Mouse (Mus musculus): ENCODE results near the gene Zfp992.
"Not testable (repeated sequence)": the region's sequence is repeated elsewhere in the genome, so short reads cannot be mapped to it uniquely, and the experiment has no call there.

Gene Zfp992

DNA sequence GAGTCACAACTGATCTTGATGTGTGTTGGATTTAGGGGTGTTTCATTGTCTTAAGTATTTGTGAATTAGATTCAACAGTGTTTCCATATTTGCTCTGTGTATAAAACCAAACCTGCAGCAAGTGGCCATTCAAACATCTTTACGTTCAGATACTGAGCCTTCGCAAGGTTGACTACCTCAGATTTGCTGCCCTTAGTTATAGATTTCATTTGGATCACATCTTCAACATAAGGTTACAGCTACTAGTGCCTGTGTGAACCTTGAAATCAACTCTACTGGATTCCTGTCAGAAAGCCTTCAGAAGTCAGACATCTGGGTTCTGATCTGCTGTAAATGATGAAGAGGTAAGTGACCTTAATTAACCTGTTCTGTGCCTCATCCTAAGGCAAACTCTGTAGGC is 27.4 kb downstream of the Zfp992 start:
- not testable (repeated sequence) for DNase-seq

GRCm38 (mm10) chr4:146476959-146477358 is 28.1 kb downstream of the Zfp992 start:
- not testable (repeated sequence) for DNase-seq

DNA sequence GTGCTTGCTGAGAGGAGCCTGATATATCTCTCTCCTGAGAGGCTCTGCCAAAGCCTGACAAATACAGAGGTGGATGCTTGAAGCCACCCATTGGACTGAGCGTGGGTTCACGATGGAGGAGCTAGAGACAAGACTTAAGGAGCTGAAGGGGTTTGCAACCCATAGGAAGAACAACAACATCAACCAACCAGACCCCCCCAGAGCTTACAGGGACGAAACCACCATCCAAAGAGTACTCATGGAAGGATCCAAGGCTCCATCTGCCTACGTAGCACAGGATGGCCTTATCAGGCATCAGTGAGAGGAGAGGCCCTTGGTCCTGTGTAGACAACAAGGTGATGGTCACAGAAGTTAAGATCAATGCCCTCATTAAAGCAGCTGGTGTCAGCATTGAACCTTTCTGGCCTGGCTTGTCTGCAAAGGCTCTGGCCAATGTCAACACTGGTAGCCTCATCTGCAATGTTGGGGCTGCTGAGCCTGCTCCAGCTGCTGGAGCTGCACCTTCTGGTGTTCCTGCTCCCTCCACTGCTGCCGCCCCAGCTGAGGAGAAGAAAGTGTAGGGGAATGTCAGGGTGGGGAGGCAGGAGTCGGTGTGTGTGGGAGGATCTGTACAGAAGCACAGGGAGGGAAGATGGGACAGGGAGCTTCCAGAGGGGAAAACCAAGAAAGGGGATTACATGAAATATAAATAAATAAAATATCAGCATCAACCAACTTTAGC is 31.7 kb downstream of the Zfp992 start:
- not testable (repeated sequence) for DNase-seq

- DNase-seq, result not testable (repeated sequence)
Measured at GRCm38 (mm10) chr4:146482546-146482945, 33.7 kb downstream of the Zfp992 start.

DNA sequence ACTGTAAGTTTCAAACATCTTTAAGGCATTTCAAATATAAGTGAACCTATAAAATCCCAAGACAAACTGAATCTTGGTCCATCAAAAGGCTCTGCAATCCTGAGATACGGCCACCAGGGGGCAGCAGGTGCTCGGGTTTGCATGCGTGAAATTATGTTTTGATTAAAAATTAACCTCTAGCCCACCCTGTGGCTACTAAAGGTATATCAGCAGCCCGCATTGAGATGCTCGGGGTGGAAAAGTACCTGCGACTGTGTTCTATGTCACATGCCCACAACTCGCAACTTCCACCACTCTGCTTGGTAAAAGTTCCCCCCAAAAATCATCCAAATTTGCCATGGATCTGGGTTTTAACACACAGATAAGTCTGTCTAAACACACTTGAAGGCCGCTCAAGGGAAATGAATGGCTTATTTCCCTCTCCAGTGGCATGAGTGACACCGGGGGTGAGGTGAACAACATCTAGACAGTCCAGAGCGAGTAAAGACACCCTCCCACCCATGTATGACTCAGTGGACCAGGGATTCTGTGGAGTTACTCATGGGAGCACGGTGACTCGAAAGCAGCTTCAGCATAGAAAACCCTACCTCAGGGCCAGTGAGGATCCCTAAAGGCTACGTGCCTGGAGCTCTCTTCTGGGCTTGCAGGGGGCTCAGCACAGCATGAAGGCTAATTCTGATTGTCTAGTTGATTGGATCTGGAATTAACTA is 34.9 kb downstream of the Zfp992 start:
- DNase-seq, result not testable (repeated sequence)

GRCm38 (mm10) chr4:146484676-146485075 is 35.9 kb downstream of the Zfp992 start:
- DNase-seq, result not testable (repeated sequence)

DNA sequence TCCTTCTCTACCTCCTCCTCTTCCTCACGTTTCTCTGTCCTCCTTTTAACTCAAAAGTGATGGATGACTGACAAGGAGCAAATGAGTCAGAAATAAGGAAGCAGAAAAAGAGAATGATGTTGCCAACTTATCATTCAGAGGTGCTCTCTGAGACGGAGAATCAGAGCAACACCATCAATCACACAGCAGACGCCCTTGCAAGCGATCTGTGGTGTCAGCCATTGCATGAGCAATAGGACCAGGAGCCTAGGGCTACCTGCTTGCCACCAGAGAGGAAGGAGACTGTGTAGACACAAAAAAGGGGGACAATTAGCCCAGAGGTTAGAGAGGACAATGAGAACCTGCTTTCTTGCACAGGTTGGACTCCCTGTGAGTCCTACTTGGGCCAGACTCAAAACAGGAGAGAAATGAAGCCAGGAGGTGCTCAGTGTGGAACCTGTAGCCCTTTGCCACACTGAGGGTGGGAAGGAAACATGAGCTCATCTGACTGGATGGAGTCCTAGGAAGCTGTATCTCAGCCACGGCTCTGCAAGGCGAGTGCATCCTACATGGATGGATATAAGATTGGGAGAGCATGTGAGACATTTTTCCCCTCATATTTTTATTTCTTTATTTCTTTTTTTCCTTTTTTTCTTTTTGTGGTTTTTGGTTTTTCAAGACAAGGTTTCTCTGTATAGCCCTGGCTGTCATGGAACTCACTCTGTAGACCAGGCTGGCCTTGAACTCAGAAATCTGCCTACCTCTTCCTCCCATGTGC is 36.5 kb downstream of the Zfp992 start:
- DNase-seq, result not testable (repeated sequence)

DNA sequence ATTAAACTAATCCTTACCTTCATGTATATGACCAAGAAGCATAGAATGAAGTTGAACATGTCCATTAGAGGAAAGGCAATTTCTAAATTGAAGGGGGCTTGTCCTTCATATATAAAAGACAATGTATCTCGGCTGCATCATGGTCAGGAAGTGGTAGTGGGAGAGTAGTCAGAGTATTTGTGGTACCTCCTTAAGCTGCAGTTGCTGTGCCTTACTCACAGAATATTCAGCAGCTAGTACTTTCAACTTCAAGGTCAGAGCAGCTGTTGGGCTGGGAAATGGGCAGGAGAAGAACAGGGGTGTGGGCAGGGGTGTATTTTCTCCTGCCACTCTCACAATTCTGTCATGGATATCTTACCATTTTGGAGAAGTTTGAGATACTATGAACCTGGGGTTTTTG is 37.9 kb downstream of the Zfp992 start:
- DNase-seq, result not testable (repeated sequence)

DNA sequence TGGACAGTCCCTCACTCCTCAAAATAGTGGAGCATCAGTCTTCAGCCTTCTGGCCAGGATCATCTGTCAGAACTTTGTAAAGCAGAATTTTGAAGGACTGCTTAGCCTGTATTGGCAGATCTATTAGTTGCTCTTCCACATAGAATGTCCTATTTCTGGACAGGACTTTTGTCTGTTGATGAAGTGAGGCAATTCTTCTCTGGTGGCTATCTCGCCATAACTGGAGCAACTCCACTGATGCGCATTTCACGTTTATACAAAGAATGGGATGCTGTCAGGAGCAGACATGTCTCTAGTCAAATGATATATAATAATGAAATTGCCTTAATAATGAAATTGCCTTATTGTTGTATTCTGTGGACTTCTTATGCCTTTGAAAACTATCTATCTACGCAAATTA is 40.4 kb downstream of the Zfp992 start:
- DNase-seq, result not testable (repeated sequence)

- DNase-seq, result not testable (repeated sequence)
Measured at GRCm38 (mm10) chr4:146491993-146492392, 43.2 kb downstream of the Zfp992 start.

DNA sequence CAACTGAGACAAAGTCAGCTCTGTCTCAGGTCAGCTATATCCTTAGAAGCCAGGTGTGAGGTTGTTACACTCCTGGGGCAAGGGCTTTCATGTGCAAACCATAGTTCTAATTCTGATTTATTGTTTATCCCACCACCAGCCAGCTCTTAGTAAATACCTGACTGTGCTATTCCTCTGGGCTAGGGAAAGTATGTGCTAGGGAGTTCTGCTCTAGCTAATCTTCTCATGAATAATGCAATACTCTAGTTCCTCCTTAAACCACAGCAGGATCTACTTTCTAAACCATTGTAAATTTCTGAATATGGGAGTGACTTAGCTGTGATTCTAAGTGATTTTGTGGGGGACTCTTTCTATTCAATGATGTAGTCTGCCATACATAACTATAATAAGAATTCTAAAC is 43.6 kb downstream of the Zfp992 start:
- no peak for DNase-seq

- DNase-seq, result no peak
Measured at GRCm38 (mm10) chr4:146492851-146493250, 44.0 kb downstream of the Zfp992 start.

DNA sequence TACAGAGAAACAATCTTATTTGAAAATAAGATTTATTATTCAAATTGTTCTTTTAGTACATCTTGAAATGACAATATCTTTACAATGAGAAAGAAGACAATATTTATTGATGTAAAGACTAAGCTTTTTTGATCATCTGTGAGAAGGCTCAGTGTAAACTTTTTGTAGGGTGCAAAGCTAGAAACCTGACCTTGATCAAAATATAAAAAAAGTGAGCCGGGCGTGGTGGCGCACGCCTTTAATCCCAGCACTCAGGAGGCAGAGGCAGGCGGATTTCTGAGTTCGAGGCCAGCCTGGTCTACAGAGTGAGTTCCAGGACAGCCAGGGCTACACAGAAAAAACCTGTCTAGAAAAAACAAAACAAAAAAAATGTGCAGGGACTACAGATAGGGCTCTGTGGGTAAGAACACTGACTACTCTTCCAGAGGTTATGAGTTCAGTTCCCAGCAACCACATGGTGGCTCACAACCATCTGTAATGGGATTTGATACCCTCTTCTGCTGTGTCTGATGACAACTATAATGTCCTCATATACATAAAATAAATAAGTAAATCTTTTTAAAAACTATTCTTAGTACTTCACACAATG is 44.6 kb downstream of the Zfp992 start:
- not testable (repeated sequence) for DNase-seq

DNA sequence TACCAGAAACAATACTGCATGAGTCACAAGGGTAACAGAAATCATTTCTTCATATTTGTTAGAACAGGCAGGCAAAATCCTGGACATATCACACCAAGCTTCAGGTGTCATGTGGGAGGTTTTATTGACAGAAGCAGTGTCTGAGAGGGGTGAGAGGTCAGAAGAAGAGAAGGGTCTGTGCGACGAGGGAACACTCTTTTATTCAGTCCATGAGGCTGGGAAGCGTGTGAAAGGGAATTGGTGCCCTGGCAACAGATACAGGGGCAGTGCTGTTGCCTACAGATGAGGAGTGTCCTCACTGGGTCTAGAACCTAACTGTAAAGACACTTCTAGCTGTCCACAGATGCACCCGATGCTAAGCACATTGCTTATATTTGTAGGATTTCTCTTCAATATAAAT is 46.2 kb downstream of the Zfp992 start:
- DNase-seq, result no peak

DNA sequence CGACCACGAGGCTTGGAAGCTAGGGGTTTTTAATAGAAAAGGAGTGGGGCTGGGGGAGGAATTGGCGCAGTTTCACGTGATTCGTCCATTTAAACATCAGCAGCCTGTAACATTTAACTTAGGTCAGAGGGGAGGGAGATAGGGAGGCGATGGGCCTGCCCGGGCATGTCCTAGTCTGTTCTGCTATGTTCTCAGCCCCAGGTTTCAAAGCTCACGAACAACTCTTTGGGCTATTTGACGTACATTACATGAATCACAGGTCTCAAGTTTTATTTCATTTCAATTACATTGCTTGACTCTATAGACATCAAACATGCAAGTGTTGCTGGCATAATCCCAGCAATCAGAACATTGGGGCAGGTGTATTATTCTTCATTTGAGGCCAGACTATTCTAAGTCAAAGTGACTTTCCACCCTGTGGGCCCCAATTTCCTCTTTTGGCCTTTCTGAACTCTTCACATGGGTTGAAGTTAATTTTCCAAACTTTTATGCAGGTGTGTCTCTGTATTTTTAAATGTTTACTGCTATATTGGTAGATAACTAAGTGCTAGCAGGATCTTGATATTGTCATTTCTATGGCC is 49.0 kb downstream of the Zfp992 start:
- not testable (repeated sequence) for DNase-seq

DNA sequence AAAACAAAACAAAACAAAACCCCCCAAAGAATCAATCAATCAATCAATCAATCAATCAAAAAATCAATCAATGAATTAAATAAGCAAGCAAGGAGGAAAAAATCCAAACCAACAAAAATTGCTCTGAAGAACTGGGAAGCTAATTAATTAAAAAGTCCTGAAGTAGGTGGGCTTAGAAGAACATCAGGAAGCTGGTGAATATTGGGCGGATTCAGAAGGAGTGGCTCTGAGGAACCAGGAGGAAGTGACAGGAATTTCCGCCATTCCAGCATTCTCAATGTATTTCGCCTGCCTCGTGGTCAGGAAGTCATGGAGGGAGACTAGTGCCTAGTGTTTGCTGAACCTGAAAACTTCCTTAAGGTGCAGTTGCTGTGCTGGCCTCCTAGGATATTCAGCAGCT is 52.9 kb downstream of the Zfp992 start, which contains the start of gene Zfp981:
TSS of gene Zfp981 (plus strand) at position 301 of the 400 bp plus-strand sequence.
- DNase-seq, result not testable (repeated sequence)

- not testable (repeated sequence) for DNase-seq
Measured at GRCm38 (mm10) chr4:146509029-146509428, 60.2 kb downstream of the Zfp992 start.

- DNase-seq, result not testable (repeated sequence)
Measured at GRCm38 (mm10) chr4:146511871-146512270, 63.0 kb downstream of the Zfp992 start.

GRCm38 (mm10) chr4:146516474-146516873 is 67.7 kb downstream of the Zfp992 start:
- DNase-seq, result no peak

- DNase-seq, result not testable (repeated sequence)
Measured at GRCm38 (mm10) chr4:146517150-146517549, 68.3 kb downstream of the Zfp992 start.
